Mouse (Mus musculus) gastrocnemius, postnatal 36 days (tissue): ENCODE results near the gene Tbx21. TPM values are rescaled to one million over a fixed set of nuclear protein-coding genes. Genes with fewer than 3 reads are reported as not detected.

Source experiments
- DNase-seq, 2 experiments: peaks; one replicate each; pipeline ENCODE4 v3.0.0; 2022
- intact Hi-C: fragments of 180-260 bp; cut with DNase I; formaldehyde crosslinking; loops from one replicate; pipeline ENCODE4 v1.15.1; 2025
- microRNA-seq, 2 experiments: library from miRNA; unstranded; fragments of <30 nt; microRNA quantifications; one replicate each; pipeline ENCODE4 v1.2.0; 2021
- total RNA-seq, 2 experiments: library from RNA; stranded (reverse); gene quantifications; 2 replicates each; pipeline ENCODE4 v1.2.3; 2021

Gene Tbx21
- total RNA-seq, 2 experiments from 2014 or later: 0.44 to 0.69 TPM

- intact Hi-C loops: no loop called here
- no peak for DNase-seq
Measured at GRCm38 (mm10) chr11:97048090-97048650, 67.0 kb downstream of the Tbx21 start.

Small RNAs within 50 kb of the gene (microRNA-seq; reads per million reads assigned to microRNA genes)
- 0 reads per million in 2 experiments for gene Mir7235
- gene Mir8103: 0.72 to 2.2 reads per million in 2 experiments

Other genes with a start within 250 kb of the Tbx21 start
- 10 to 100 TPM; 21.0 to 25.3 TPM for gene Cdk5rap3, start 198.8 kb downstream of the Tbx21 start, total RNA-seq
- not detected for gene Prr15l, start 187.2 kb downstream of the Tbx21 start, total RNA-seq
- 1 to 10 TPM; 6.6 to 7.5 TPM for gene Pnpo, start 171.3 kb downstream of the Tbx21 start, total RNA-seq
- 10 to 100 TPM in 1 of 2 experiments, 1 to 10 TPM in 1; 8.6 to 12.5 TPM for gene Sp2, start 132.4 kb downstream of the Tbx21 start, total RNA-seq
- not detected for gene Sp6, start 101.9 kb downstream of the Tbx21 start, total RNA-seq
- gene Scrn2, start 85.4 kb downstream of the Tbx21 start, total RNA-seq: 1 to 10 TPM; 9.6 to 9.8 TPM
- gene Lrrc46, start 73.9 kb downstream of the Tbx21 start, total RNA-seq: under 1 TPM in 1 of 2 experiments, not detected in 1; 0.20 TPM
- gene Mrpl10, start 73.8 kb downstream of the Tbx21 start, total RNA-seq: 10 to 100 TPM; 40.8 to 45.5 TPM
- 1 to 10 TPM; 2.6 to 2.9 TPM for gene Osbpl7, start 64.7 kb downstream of the Tbx21 start, total RNA-seq
- gene Tbkbp1, start 36.2 kb upstream of the Tbx21 start, total RNA-seq: 1 to 10 TPM; 5.9 to 6.6 TPM
- 10 to 100 TPM; 46.2 to 52.3 TPM for gene Kpnb1, start 72.5 kb upstream of the Tbx21 start, total RNA-seq
- gene Npepps, start 165.3 kb upstream of the Tbx21 start, total RNA-seq: 10 to 100 TPM; 51.5 to 56.9 TPM
- 10 to 100 TPM; 33.5 to 37.9 TPM for gene Mrpl45, start 200.4 kb upstream of the Tbx21 start, total RNA-seq
- gene Gpr179, start 236.7 kb upstream of the Tbx21 start, total RNA-seq: under 1 TPM in 1 of 2 experiments, not detected in 1; 0.03 TPM
- 10 to 100 TPM; 42.0 to 43.4 TPM for gene Socs7, start 247.2 kb upstream of the Tbx21 start, total RNA-seq